Mouse (Mus musculus): ENCODE measurements around the gene Baiap2l1. TPM values are rescaled to one million over a fixed set of nuclear protein-coding genes. Genes with fewer than 3 reads are reported as not detected.

Gene Baiap2l1
- polyA plus RNA-seq, 1 experiment from 2014 or later, result 13.3 TPM

- Histone ChIP-seq H3K9me3 (ENCODE audit: low read length) (no peaks in the 10 kb centered on the region), H3K4me2 (ENCODE audit: low read depth, low read length) (peak overlapping the region; percentile 89), H3K9ac (replicated peaks) (peak overlapping the region; percentile 92), H3K27me3 (ENCODE audit: insufficient read depth, low read length) (no peaks in the 10 kb centered on the region), H3K4me3 (ENCODE audit: low read depth, low read length) (peak overlapping the region; percentile 94), H3K36me3 (replicated peaks; ENCODE audit: insufficient read depth, low read length) (peaks cover 10% of the 10 kb centered on the region; the same call in 1 of the 2 replicates), H3K4me1 (ENCODE audit: insufficient read depth) (peaks cover 42% of the 10 kb centered on the region), H3K27ac (ENCODE audit: low read depth) (peak overlapping the region; percentile 93)
- TF ChIP-seq CTCF (IDR thresholded peaks at IDR 0.05; ENCODE audit: low read depth), result no peak
- no peak for TF ChIP-seq EP300 (IDR thresholded peaks at IDR 0.05; ENCODE audit: low read depth)
- ATAC-seq, result no peak
- DNase-seq, result no peak
- WGBS (ENCODE audit: insufficient replicate concordance), result 31% methylated on average over 1 of the region's 1 CpGs
Measured at GRCm38 (mm10) chr5:144256888-144257287, 101.0 kb downstream of the Baiap2l1 start.

DNA sequence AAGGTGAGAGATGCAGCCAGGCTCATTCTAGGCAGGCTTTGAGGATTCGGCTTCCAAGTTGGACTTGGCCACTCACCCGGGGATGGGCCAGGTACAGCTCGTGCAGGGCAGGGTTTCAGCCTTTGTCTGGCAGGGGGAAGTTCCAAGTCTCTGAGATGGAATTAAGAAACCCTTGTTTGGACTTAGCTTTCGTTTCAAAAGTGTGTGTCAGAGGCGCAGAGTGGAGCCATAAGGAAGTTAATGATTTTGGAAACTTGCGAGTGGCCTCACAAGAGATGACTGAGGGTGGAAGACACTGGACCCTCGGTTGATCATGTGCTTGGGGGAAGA, 101.4 kb downstream of the Baiap2l1 start:
- DNase-seq, result no peak
- Histone ChIP-seq H3K27ac (ENCODE audit: low read depth) (peak overlapping the region; percentile 93), H3K27me3 (ENCODE audit: insufficient read depth, low read length) (no peaks in the 10 kb centered on the region), H3K4me1 (ENCODE audit: insufficient read depth) (peaks cover 42% of the 10 kb centered on the region), H3K36me3 (replicated peaks; ENCODE audit: insufficient read depth, low read length) (peaks cover 10% of the 10 kb centered on the region; the same call in 1 of the 2 replicates), H3K9me3 (ENCODE audit: low read length) (no peaks in the 10 kb centered on the region), H3K4me3 (ENCODE audit: low read depth, low read length) (peak overlapping the region; percentile 94), H3K9ac (replicated peaks) (peak overlapping the region; percentile 92), H3K4me2 (ENCODE audit: low read depth, low read length) (peak overlapping the region; percentile 89)
- no peak for ATAC-seq
- WGBS (ENCODE audit: insufficient replicate concordance), result 14% methylated on average over 7 of the region's 7 CpGs
- TF ChIP-seq CTCF (IDR thresholded peaks at IDR 0.05; ENCODE audit: low read depth) (no peak), EP300 (IDR thresholded peaks at IDR 0.05; ENCODE audit: low read depth) (no peak)

DNA sequence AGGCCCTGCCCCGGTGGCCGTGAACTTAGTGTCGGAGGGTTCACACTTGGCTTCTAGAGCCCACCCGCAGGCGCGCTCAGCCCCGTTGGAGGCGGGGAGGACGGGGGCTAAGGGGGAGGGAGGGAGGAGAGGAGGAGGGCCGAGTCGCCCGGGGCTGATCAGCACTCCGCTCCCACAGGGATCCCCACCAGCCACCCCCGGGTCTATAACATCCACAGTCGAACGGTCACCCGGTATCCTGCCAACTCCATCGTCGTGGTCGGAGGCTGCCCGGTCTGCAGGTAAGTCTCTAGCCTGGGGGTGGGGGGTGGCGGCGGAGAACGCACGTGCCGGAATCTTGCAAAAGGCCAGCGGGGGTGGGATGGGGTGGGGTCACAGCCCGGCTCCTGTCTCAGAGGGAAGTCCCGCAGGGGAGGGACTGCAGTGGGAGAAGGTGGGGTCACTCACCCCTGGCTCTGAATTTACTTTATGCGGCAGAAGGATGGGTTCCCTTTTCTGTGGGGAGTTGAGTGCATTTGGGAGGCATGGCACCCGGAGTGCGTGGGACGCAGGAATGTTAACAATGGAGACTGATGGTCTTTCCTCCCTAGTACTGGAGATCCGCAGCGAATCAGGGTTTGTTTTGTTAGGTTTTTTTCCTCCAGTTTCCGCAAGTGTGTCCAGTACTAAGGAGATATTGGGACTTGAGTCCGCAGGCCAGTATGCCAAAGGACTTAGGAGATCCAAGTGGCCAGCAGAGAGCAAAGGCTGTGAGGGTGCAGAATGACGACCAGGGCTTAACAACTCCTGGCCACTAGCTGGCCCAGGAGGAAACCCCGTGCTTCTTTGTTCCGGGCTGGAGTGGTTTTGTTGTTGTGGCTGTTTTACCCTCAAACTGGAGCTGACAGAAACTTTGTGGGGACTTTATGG, 102.0 kb downstream of the Baiap2l1 start:
- under 1% methylated on average over 38 of the region's 40 CpGs for WGBS (ENCODE audit: insufficient replicate concordance)
- peaks cover 42% of the 10 kb centered on the region for H3K4me1 ChIP-seq (ENCODE audit: insufficient read depth)
- 0 out of 2 replicates have a peak, but pooled peaks have one; percentile 6 for TF ChIP-seq CTCF (IDR thresholded peaks at IDR 0.05; ENCODE audit: low read depth)
- TF ChIP-seq EP300 (IDR thresholded peaks at IDR 0.05; ENCODE audit: low read depth), result no peak
- peaks cover 10% of the 10 kb centered on the region; the same call in 1 of the 2 replicates for H3K36me3 ChIP-seq (replicated peaks; ENCODE audit: insufficient read depth, low read length)
- H3K4me3 ChIP-seq (ENCODE audit: low read depth, low read length), result peak overlapping the region; percentile 94
- no peaks in the 10 kb centered on the region for H3K9me3 ChIP-seq (ENCODE audit: low read length)
- H3K27ac ChIP-seq (ENCODE audit: low read depth), result peak overlapping the region; percentile 93
- ATAC-seq (peak; percentile 2; the same call in 1 of the 2 replicates), DNase-seq (peak; percentile 71)
- H3K27me3 ChIP-seq (ENCODE audit: insufficient read depth, low read length), result no peaks in the 10 kb centered on the region
- peak overlapping the region; percentile 89 for H3K4me2 ChIP-seq (ENCODE audit: low read depth, low read length)
- H3K9ac ChIP-seq (replicated peaks), result peak overlapping the region; percentile 92

- Histone ChIP-seq H3K27ac (ENCODE audit: low read depth) (peak overlapping the region; percentile 93), H3K4me3 (ENCODE audit: low read depth, low read length) (peak overlapping the region; percentile 94), H3K4me2 (ENCODE audit: low read depth, low read length) (peak overlapping the region; percentile 89), H3K4me1 (ENCODE audit: insufficient read depth) (peaks cover 42% of the 10 kb centered on the region), H3K9me3 (ENCODE audit: low read length) (no peaks in the 10 kb centered on the region), H3K27me3 (ENCODE audit: insufficient read depth, low read length) (no peaks in the 10 kb centered on the region), H3K36me3 (replicated peaks; ENCODE audit: insufficient read depth, low read length) (0 out of 2 replicates have a peak, but pooled peaks cover 5% of the 10 kb centered on the region), H3K9ac (replicated peaks) (peak overlapping the region; percentile 92)
- peak; percentile 95 for DNase-seq
- TF ChIP-seq CTCF (IDR thresholded peaks at IDR 0.05; ENCODE audit: low read depth) (no peak), EP300 (IDR thresholded peaks at IDR 0.05; ENCODE audit: low read depth) (no peak)
- ATAC-seq, result peak; percentile 87
- WGBS (ENCODE audit: insufficient replicate concordance), result 1% methylated on average over 34 of the region's 84 CpGs
Measured at GRCm38 (mm10) chr5:144254811-144255631, 102.9 kb downstream of the Baiap2l1 start.

DNA sequence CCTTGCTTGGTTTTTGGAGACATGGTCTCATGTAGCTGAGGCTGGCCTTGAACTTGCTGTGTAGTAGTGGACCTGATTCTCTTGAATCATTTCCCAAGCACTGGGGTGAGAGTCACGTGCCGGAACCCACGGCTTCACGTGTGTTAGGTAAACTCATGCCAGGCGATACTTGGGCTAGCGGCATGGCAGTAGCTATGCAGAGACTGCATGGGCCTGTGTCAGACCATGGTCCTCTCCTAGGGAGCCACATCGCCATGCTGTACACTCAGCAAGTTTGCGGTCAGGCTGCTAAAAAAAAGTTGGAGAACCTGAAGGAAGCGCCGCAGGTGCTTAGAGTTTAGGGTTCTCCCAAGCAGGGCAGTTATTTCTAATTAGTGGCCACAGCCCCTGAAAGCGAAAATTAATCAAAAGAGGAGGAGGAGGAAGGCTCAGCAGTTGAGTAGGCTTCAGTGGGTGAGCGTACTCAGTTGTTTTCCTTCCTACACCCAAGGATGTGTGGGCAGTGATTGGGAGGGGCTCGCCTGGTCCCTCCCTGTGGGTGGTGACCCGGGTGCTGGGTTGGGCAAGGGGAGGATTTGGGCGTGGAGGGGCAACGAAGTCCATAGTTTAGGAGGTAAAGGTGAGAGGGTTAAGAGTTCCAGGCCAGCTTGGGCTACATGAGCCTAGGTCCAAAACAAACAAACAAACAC, 103.6 kb downstream of the Baiap2l1 start:
- no peaks in the 10 kb centered on the region for H3K9me3 ChIP-seq (ENCODE audit: low read length)
- ATAC-seq (peak; percentile 66), DNase-seq (peak; percentile 76)
- H3K4me1 ChIP-seq (ENCODE audit: insufficient read depth), result peaks cover 40% of the 10 kb centered on the region
- peak overlapping the region; percentile 89 for H3K4me2 ChIP-seq (ENCODE audit: low read depth, low read length)
- TF ChIP-seq EP300 (IDR thresholded peaks at IDR 0.05; ENCODE audit: low read depth) (no peak), CTCF (IDR thresholded peaks at IDR 0.05; ENCODE audit: low read depth) (no peak)
- H3K9ac ChIP-seq (replicated peaks), result 0 out of 2 replicates have a peak overlapping the region, but pooled peaks have one; percentile 92
- H3K27ac ChIP-seq (ENCODE audit: low read depth), result peak overlapping the region; percentile 77
- H3K27me3 ChIP-seq (ENCODE audit: insufficient read depth, low read length), result no peaks in the 10 kb centered on the region
- peak overlapping the region; percentile 94 for H3K4me3 ChIP-seq (ENCODE audit: low read depth, low read length)
- 0 out of 2 replicates have a peak, but pooled peaks cover 4% of the 10 kb centered on the region for H3K36me3 ChIP-seq (replicated peaks; ENCODE audit: insufficient read depth, low read length)
- 49% methylated on average over 16 of the region's 16 CpGs for WGBS (ENCODE audit: insufficient replicate concordance)

Data from liver, postnatal 0 days (tissue).